Mouse (Mus musculus) stomach, postnatal 0 days (tissue): ENCODE measurements around the gene Tmem189.

Experiments used
- CTCF ChIP-seq: IDR thresholded peaks from 2 replicates; pipeline ENCODE4 v1.5.1; 2016; ENCODE audit warnings: antibody characterized with exemption, low read depth, mild to moderate bottlenecking, moderate library complexity
- EP300 ChIP-seq: optimal IDR thresholded peaks from 2 replicates; pipeline ENCODE3; 2016; ENCODE audit warnings: antibody characterized with exemption

DNA sequence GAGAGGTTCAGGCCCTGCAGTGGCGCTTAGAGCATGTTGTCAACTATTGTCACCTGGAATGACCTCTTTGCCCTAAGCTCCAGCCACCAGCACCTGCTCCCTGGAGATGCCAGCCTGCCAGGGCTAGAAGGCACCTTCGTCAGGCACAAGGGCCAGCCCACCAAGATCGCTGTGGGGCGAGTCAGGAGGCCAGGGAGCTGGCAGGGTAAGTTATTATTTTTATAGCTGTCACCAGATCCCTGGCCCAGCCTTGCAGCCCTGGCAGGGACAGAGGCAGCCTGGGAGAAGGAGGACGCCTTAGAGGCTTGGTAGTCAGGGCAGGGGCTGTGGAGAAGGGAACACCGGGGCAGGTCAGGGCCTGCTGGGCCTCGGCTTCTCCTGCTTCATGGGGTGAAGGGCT, 6.5 kb upstream of the Tmem189 start:
- TF ChIP-seq EP300 (no peak), CTCF (no peak)
